Mouse (Mus musculus): ENCODE measurements around the gene Rpn1. TPM values are rescaled to one million over a fixed set of nuclear protein-coding genes. Genes with fewer than 3 reads are reported as not detected.
"Not testable (repeated sequence)": the region's sequence is repeated elsewhere in the genome, so short reads cannot be mapped to it uniquely, and the experiment has no call there.

Gene Rpn1
- polyA plus RNA-seq, 1 experiment, result 222 TPM

DNA sequence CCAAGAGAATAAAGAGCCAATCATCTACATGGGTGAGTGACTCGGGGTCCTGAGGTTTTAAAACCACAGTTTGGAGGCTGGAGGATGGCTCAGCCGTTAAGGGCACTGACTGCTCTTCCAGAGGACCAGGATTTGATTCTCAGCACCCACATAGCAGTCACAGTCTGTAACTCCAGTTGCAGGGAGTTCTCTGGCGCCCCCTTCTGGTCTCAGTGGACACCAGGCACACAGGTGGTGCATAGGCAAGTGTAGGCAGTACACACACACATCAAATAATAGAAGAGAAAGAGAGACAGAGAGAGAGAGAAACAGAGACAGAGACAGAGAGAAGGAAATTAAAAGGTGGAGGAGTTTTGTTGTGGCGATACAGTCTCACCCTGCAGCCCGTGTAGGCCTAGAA lies 35.0 kb downstream of the Rpn1 start:
- H3K36me3 ChIP-seq (ENCODE audit: control insufficient read depth, insufficient read depth, low read length, poor library complexity, severe bottlenecking), result no peaks in the 10 kb centered on the region

DNA sequence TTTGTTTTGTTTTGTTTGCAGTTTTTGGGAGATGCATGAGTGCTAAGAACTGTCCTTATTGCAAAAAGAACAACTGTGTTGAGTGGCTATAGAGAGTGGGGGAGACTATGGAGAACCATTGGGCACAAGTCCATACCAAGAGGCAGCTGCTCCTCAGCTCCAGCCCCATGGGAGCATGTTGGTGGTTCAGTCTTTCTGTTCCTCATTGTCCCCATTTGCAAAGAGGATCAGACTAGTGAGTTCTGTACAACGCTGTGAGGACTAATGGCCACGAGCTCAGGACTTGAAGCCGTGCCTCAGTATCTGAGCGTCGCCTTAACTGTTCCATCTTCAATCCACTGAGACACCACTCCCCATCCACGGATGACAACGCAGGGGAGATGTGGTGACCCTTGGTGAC lies 36.5 kb downstream of the Rpn1 start:
- no peak overlapping the region for H3K4me3 ChIP-seq (ENCODE audit: low read depth, low read length)
- no peak overlapping the region for H3K27ac ChIP-seq (ENCODE audit: insufficient read depth, low read length)
- H3K4me1 ChIP-seq (ENCODE audit: control insufficient read depth, insufficient read depth, low read length), result peaks cover 2% of the 10 kb centered on the region
- TF ChIP-seq EP300 (IDR thresholded peaks at IDR 0.05; ENCODE audit: insufficient read depth, low read depth, low read length) (no peak), POLR2A (IDR thresholded peaks at IDR 0.05; ENCODE audit: insufficient read depth, low read length) (no peak), CTCF (IDR thresholded peaks at IDR 0.05; ENCODE audit: low read depth, low read length) (no peak)
- H3K9ac ChIP-seq (ENCODE audit: low read depth, poor library complexity, severe bottlenecking), result no peak overlapping the region
- no peaks in the 10 kb centered on the region for H3K27me3 ChIP-seq (ENCODE audit: control insufficient read depth, insufficient read depth, low read length, poor library complexity, severe bottlenecking)
- H3K9me3 ChIP-seq (replicated peaks; ENCODE audit: control insufficient read depth, insufficient read depth, low read length, poor library complexity, severe bottlenecking), result no peaks in the 10 kb centered on the region
- no peaks in the 10 kb centered on the region for H3K36me3 ChIP-seq (ENCODE audit: control insufficient read depth, insufficient read depth, low read length, poor library complexity, severe bottlenecking)

More for the DNA sequence above, 35.0 kb downstream of the Rpn1 start:
- H3K27me3 ChIP-seq (ENCODE audit: control insufficient read depth, insufficient read depth, low read length, poor library complexity, severe bottlenecking), result no peaks in the 10 kb centered on the region
- H3K4me3 ChIP-seq (ENCODE audit: low read depth, low read length), result no peak overlapping the region
- no peak overlapping the region for H3K27ac ChIP-seq (ENCODE audit: insufficient read depth, low read length)
- H3K9ac ChIP-seq (ENCODE audit: low read depth, poor library complexity, severe bottlenecking), result no peak overlapping the region
- no peaks in the 10 kb centered on the region for H3K9me3 ChIP-seq (replicated peaks; ENCODE audit: control insufficient read depth, insufficient read depth, low read length, poor library complexity, severe bottlenecking)
- no peak for TF ChIP-seq POLR2A (IDR thresholded peaks at IDR 0.05; ENCODE audit: insufficient read depth, low read length)
- peak; percentile 48 for TF ChIP-seq CTCF (IDR thresholded peaks at IDR 0.05; ENCODE audit: low read depth, low read length)
- no peaks in the 10 kb centered on the region for H3K4me1 ChIP-seq (ENCODE audit: control insufficient read depth, insufficient read depth, low read length)

DNA sequence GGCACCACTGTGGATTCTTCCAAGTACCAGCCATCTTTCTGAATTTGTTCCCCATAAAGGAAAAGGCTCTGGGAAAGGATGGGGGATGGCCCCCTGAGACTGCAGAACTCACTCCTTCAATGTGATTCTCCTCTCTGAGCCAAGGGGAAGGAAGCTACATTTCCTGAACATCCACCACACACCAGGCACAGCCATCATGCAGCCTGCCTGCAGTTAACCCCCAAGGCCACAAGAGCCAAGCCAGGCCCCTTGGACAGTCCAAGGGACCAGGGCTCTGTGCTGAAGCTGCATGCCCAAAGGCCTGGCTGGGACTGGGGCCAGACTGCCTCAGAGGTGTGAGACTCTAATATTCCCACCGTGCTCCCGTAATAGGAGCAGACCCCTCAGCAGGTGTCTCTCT lies 37.5 kb downstream of the Rpn1 start:
- H3K36me3 ChIP-seq (ENCODE audit: control insufficient read depth, insufficient read depth, low read length, poor library complexity, severe bottlenecking), result no peaks in the 10 kb centered on the region
- TF ChIP-seq EP300 (IDR thresholded peaks at IDR 0.05; ENCODE audit: insufficient read depth, low read depth, low read length) (no peak), CTCF (IDR thresholded peaks at IDR 0.05; ENCODE audit: low read depth, low read length) (no peak), POLR2A (IDR thresholded peaks at IDR 0.05; ENCODE audit: insufficient read depth, low read length) (no peak)
- no peak overlapping the region for H3K27ac ChIP-seq (ENCODE audit: insufficient read depth, low read length)
- H3K9ac ChIP-seq (ENCODE audit: low read depth, poor library complexity, severe bottlenecking), result no peak overlapping the region
- no peak overlapping the region for H3K4me3 ChIP-seq (ENCODE audit: low read depth, low read length)
- no peaks in the 10 kb centered on the region for H3K27me3 ChIP-seq (ENCODE audit: control insufficient read depth, insufficient read depth, low read length, poor library complexity, severe bottlenecking)
- H3K9me3 ChIP-seq (replicated peaks; ENCODE audit: control insufficient read depth, insufficient read depth, low read length, poor library complexity, severe bottlenecking), result no peaks in the 10 kb centered on the region
- H3K4me1 ChIP-seq (ENCODE audit: control insufficient read depth, insufficient read depth, low read length), result peaks cover 2% of the 10 kb centered on the region

DNA sequence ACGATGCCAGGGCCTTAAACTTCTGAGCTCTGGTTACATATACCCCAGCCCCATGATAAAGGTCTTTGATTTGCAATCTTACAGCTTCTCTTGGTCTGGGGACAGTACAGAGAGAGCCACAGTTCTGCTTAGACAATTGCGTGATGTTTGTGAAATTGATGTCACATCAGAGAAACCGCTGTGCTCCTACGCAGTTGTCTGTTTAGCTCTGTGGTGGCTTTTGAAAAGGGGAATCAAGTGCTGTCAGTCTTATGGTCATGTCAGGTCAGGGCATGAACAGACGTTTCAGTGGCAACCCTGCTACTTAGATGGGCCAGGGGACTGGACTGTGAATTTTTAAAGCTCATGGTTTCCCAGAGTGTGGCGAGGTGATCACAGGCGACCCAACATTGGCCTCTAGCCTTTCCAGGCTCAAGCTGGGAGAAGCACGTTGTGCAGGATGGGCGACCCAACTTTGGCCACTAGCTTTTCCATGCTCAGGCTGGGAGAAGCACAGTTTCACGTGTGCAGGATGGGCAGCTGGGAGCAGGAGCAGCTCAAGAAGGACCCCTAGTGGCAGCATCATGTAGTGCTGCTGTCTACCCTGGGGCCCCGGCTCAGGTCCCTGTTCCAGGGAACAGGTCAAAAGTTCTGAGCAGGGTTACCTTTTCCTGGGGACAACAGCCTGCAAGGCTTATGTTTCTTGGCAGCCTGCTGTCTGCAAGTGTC lies 39.0 kb downstream of the Rpn1 start:
- Histone ChIP-seq H3K4me3 (ENCODE audit: low read depth, low read length) (peak overlapping the region; percentile 24), H3K4me1 (ENCODE audit: control insufficient read depth, insufficient read depth, low read length) (peaks cover 2% of the 10 kb centered on the region), H3K9ac (ENCODE audit: low read depth, poor library complexity, severe bottlenecking) (no peak overlapping the region), H3K9me3 (replicated peaks; ENCODE audit: control insufficient read depth, insufficient read depth, low read length, poor library complexity, severe bottlenecking) (no peaks in the 10 kb centered on the region), H3K27me3 (ENCODE audit: control insufficient read depth, insufficient read depth, low read length, poor library complexity, severe bottlenecking) (no peaks in the 10 kb centered on the region), H3K27ac (ENCODE audit: insufficient read depth, low read length) (peak overlapping the region; percentile 22; the same call in 1 of the 2 replicates), H3K36me3 (ENCODE audit: control insufficient read depth, insufficient read depth, low read length, poor library complexity, severe bottlenecking) (no peaks in the 10 kb centered on the region)
- TF ChIP-seq CTCF (IDR thresholded peaks at IDR 0.05; ENCODE audit: low read depth, low read length) (peak; percentile 91), EP300 (IDR thresholded peaks at IDR 0.05; ENCODE audit: insufficient read depth, low read depth, low read length) (no peak)

DNA sequence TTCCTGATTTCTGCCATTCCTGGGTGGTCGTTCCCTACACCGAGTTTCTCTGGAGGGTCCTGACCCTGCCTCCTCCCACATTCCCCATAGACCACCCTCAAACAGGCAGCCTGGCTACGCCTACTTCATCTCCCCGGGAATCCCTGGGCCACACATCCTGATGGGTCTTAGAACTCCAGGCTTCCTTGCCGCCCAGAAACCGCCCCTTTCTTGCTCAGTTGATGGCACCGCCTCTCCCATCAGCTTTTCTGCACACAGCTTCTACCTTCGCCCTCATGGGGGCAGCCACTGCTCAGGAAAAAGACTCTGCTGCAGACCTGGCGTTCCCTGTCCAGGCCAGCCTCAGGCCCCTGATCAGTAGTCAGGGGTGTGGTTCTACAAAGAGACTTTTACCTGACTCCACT lies 39.6 kb downstream of the Rpn1 start:
- H3K27ac ChIP-seq (ENCODE audit: insufficient read depth, low read length), result peak overlapping the region; percentile 71
- no peaks in the 10 kb centered on the region for H3K27me3 ChIP-seq (ENCODE audit: control insufficient read depth, insufficient read depth, low read length, poor library complexity, severe bottlenecking)
- no peaks in the 10 kb centered on the region for H3K9me3 ChIP-seq (replicated peaks; ENCODE audit: control insufficient read depth, insufficient read depth, low read length, poor library complexity, severe bottlenecking)
- TF ChIP-seq CTCF (IDR thresholded peaks at IDR 0.05; ENCODE audit: low read depth, low read length) (peak; percentile 81), EP300 (IDR thresholded peaks at IDR 0.05; ENCODE audit: insufficient read depth, low read depth, low read length) (peak; percentile 61; the same call in 1 of the 2 replicates), POLR2A (IDR thresholded peaks at IDR 0.05; ENCODE audit: insufficient read depth, low read length) (no peak)
- no peaks in the 10 kb centered on the region for H3K36me3 ChIP-seq (ENCODE audit: control insufficient read depth, insufficient read depth, low read length, poor library complexity, severe bottlenecking)
- peaks cover 2% of the 10 kb centered on the region for H3K4me1 ChIP-seq (ENCODE audit: control insufficient read depth, insufficient read depth, low read length)
- peak overlapping the region; percentile 25; the same call in 1 of the 2 replicates for H3K9ac ChIP-seq (ENCODE audit: low read depth, poor library complexity, severe bottlenecking)
- H3K4me3 ChIP-seq (ENCODE audit: low read depth, low read length), result peak overlapping the region; percentile 24

DNA sequence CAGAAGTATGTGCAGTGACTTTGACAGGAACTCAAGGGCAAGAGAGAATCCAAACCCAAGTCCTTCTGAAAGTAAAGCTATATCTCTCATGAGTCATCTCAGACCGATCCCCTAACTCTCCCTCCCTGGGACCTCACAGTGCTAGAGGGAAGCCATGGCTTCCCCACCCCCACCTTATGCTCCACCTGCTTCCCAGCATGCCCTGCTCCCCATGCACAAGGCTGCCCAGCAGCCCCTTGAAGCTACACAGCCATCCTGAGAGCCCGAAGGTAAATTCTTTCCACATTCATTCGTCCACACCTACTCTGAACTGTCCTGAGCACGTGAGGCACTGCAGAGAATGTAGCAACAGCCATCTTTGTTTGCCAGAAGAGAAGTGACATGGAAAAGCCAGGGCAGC lies 40.3 kb downstream of the Rpn1 start:
- Histone ChIP-seq H3K9ac (ENCODE audit: low read depth, poor library complexity, severe bottlenecking) (peak overlapping the region; percentile 25), H3K4me1 (ENCODE audit: control insufficient read depth, insufficient read depth, low read length) (peaks cover 2% of the 10 kb centered on the region), H3K9me3 (replicated peaks; ENCODE audit: control insufficient read depth, insufficient read depth, low read length, poor library complexity, severe bottlenecking) (no peaks in the 10 kb centered on the region), H3K27ac (ENCODE audit: insufficient read depth, low read length) (peak overlapping the region; percentile 71), H3K27me3 (ENCODE audit: control insufficient read depth, insufficient read depth, low read length, poor library complexity, severe bottlenecking) (no peaks in the 10 kb centered on the region), H3K36me3 (ENCODE audit: control insufficient read depth, insufficient read depth, low read length, poor library complexity, severe bottlenecking) (no peaks in the 10 kb centered on the region), H3K4me3 (ENCODE audit: low read depth, low read length) (no peak overlapping the region)
- TF ChIP-seq CTCF (IDR thresholded peaks at IDR 0.05; ENCODE audit: low read depth, low read length), result no peak
- TF ChIP-seq POLR2A (IDR thresholded peaks at IDR 0.05; ENCODE audit: insufficient read depth, low read length), result no peak
- peak; percentile 59; the same call in 1 of the 2 replicates for TF ChIP-seq EP300 (IDR thresholded peaks at IDR 0.05; ENCODE audit: insufficient read depth, low read depth, low read length)

DNA sequence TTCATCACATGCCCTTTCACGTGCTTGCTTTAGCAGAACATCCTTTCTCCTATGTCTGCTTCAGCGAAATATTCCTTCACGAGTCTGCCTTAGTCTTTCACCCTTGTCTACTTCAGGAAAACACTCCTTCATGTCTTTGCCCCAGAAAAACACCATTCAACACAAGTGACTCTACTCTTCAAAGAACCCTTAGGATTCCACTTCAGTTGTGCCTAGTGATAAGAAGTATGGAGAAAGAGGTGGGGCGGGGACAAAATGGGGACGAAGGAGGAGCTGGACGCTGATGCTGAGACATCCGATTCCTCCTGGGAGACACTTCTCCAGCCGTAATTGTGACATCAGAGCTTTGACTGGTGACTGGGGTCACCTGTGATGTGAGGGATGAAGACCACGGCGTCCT lies 41.5 kb downstream of the Rpn1 start:
- H3K36me3 ChIP-seq (ENCODE audit: control insufficient read depth, insufficient read depth, low read length, poor library complexity, severe bottlenecking); H3K27ac ChIP-seq (ENCODE audit: insufficient read depth, low read length); H3K27me3 ChIP-seq (ENCODE audit: control insufficient read depth, insufficient read depth, low read length, poor library complexity, severe bottlenecking); H3K9ac ChIP-seq (ENCODE audit: low read depth, poor library complexity, severe bottlenecking); H3K4me3 ChIP-seq (ENCODE audit: low read depth, low read length); H3K4me1 ChIP-seq (ENCODE audit: control insufficient read depth, insufficient read depth, low read length); H3K9me3 ChIP-seq (replicated peaks; ENCODE audit: control insufficient read depth, insufficient read depth, low read length, poor library complexity, severe bottlenecking): not testable (repeated sequence)
